Mouse (Mus musculus): Measurements from ENCODE around the gene Bzw1.

DNA sequence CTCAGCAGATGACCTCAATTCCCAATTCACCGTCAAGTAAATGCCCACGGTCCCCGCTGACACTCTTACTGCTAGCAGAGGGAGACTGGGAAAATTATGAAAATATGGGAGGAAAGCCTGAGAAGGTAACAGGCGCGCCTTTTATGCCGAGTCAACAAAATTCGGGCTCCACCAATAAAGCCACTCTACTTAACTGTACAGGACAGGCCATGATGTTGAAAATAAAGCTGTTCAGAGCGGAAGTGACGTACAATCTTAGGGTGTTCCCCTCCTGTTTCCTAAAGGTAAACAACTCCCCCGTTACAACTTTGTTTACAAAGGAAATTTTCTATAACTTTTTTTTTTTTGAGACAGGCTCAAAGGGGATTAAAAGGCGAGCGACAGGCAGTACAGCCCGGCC, 30.2 kb downstream of the Bzw1 start:
- TF ChIP-seq POLR2A (IDR thresholded peaks at IDR 0.05; ENCODE audit: borderline replicate concordance, insufficient read depth, low read length) (no peak), CTCF (IDR thresholded peaks at IDR 0.05; ENCODE audit: borderline replicate concordance, insufficient read depth, low read depth, low read length) (no peak)

Data from cerebellum, adult 2 months (tissue).